Mouse (Mus musculus) CH12.LX (cell line): ENCODE measurements at regions not wholly inside any gene's neighbourhood (a gene's known extent, or its start where the extent isn't known, plus 50 kb on each side); places are given as distances from the start of the nearest gene placed in this dataset.

Source experiments
- DNase-seq: peaks from one replicate; pipeline ENCODE4 v3.0.0-alpha.2; 2013; ENCODE audit errors: extremely low read depth
- H3K27ac ChIP-seq: 2 replicates; pipeline ENCODE4 v1.5.1; 2012; ENCODE audit warnings: low read depth, mild to moderate bottlenecking, control low read depth, moderate library complexity; ENCODE audit not compliant: insufficient read depth
- H3K27me3 ChIP-seq: replicated peaks from 2 replicates; pipeline ENCODE3; 2012; ENCODE audit warnings: inconsistent platforms
- H3K36me3 ChIP-seq, 2 experiments: replicated peaks in 1 of 2; 2 replicates each; pipeline versions ENCODE3 to v1.6.1; 2012; ENCODE audit warnings: inconsistent platforms in 1 of 2, low read length in 1 of 2, mild to moderate bottlenecking in 1 of 2, mixed read lengths in 1 of 2, moderate library complexity in 1 of 2; ENCODE audit not compliant: control insufficient read depth in 1 of 2, insufficient read depth in 1 of 2
- H3K4me1 ChIP-seq, 2 experiments: 2 replicates each; pipeline ENCODE4 v1.6.1; 2012; ENCODE audit warnings: inconsistent platforms in 1 of 2, moderate library complexity in 1 of 2; ENCODE audit not compliant: insufficient read depth in 2 of 2, control insufficient read depth in 1 of 2
- H3K4me2 ChIP-seq: 2 replicates; pipeline ENCODE4 v1.6.1; 2012; ENCODE audit warnings: low read depth, mild to moderate bottlenecking, control low read depth; ENCODE audit not compliant: poor library complexity, insufficient read depth, severe bottlenecking
- H3K4me3 ChIP-seq, 3 experiments: fragments of 150-350 bp in 1 of 3; sonication (generic) in 1 of 3; replicated peaks in 1 of 3; 2 replicates each; pipeline versions ENCODE3 to v1.5.1; 2011 to 2012; ENCODE audit warnings: low read depth in 2 of 3, low read length in 2 of 3, mild to moderate bottlenecking in 2 of 3, moderate library complexity in 2 of 3, control low read depth in 1 of 3, improper control_type of control experiment in 1 of 3, inconsistent platforms in 1 of 3, mixed read lengths in 1 of 3; ENCODE audit not compliant: poor library complexity in 1 of 3
- H3K79me2 ChIP-seq: replicated peaks from 2 replicates; pipeline ENCODE4 v1.6.1; 2012; ENCODE audit warnings: mild to moderate bottlenecking, moderate library complexity; ENCODE audit not compliant: control insufficient read depth, poor library complexity, insufficient read depth, severe bottlenecking; ENCODE audit errors: extremely low read depth
- H3K9ac ChIP-seq: 2 replicates; pipeline ENCODE4 v1.6.1; 2012; ENCODE audit warnings: low read depth, mild to moderate bottlenecking, control low read depth, moderate library complexity; ENCODE audit not compliant: insufficient read depth
- H3K9me3 ChIP-seq: replicated peaks from 2 replicates; pipeline ENCODE3; 2012; ENCODE audit warnings: low read length, inconsistent platforms, mixed read lengths
- CHD1 ChIP-seq: IDR thresholded peaks from 2 replicates; pipeline ENCODE4 v1.6.1; 2012; ENCODE audit warnings: low read depth, low read length, improper control_type of control experiment, inconsistent platforms
- CTCF ChIP-seq, 2 experiments: IDR thresholded peaks in 1 of 2; conservative IDR thresholded peaks in 1 of 2; 2 replicates each; pipeline ENCODE4 v1.5.1; 2011 to 2012; ENCODE audit warnings: low read depth in 2 of 2, low read length in 2 of 2, improper control_type of control experiment in 1 of 2, inconsistent platforms in 1 of 2, mild to moderate bottlenecking in 1 of 2, moderate library complexity in 1 of 2
- E2F4 ChIP-seq: IDR thresholded peaks from 2 replicates; pipeline ENCODE4 v1.6.1; 2011; ENCODE audit warnings: low read depth, low read length, improper control_type of control experiment; ENCODE audit not compliant: insufficient replicate concordance
- ETS1 ChIP-seq: conservative IDR thresholded peaks from 2 replicates; pipeline ENCODE4 v1.6.1; 2012; ENCODE audit warnings: low read depth, mild to moderate bottlenecking, inconsistent platforms, low read length, improper control_type of control experiment, moderate library complexity
- JUND ChIP-seq: conservative IDR thresholded peaks from 2 replicates; pipeline ENCODE4 v1.6.1; 2011; ENCODE audit warnings: low read depth, low read length, improper control_type of control experiment
- KAT2A ChIP-seq: IDR thresholded peaks from 2 replicates; pipeline ENCODE4 v1.6.1; 2012; ENCODE audit warnings: low read length, improper control_type of control experiment, inconsistent platforms; ENCODE audit not compliant: insufficient replicate concordance
- MAFK ChIP-seq: IDR thresholded peaks from 2 replicates; pipeline ENCODE4 v1.6.1; 2011; ENCODE audit warnings: low read length, improper control_type of control experiment; ENCODE audit not compliant: insufficient replicate concordance
- MEF2A ChIP-seq: IDR thresholded peaks from 2 replicates; pipeline ENCODE4 v1.6.1; 2014; ENCODE audit warnings: low read depth, mild to moderate bottlenecking, inconsistent platforms, low read length, improper control_type of control experiment, borderline replicate concordance
- MXI1 ChIP-seq: IDR thresholded peaks from 2 replicates; pipeline ENCODE4 v1.6.1; 2011; ENCODE audit warnings: mild to moderate bottlenecking, low read depth, low read length, improper control_type of control experiment
- POLR2AphosphoS2 ChIP-seq: IDR thresholded peaks from 2 replicates; pipeline ENCODE4 v1.6.1; 2011; ENCODE audit warnings: low read depth, low read length, improper control_type of control experiment
- SIN3A ChIP-seq: IDR thresholded peaks from 2 replicates; pipeline ENCODE4 v1.6.1; 2012; ENCODE audit warnings: low read length, improper control_type of control experiment, inconsistent platforms
- TCF12 ChIP-seq: IDR thresholded peaks from 2 replicates; pipeline ENCODE4 v1.6.1; 2014; ENCODE audit warnings: low read depth, mild to moderate bottlenecking, inconsistent platforms, low read length, improper control_type of control experiment
- UBTF ChIP-seq: IDR thresholded peaks from 2 replicates; pipeline ENCODE4 v1.6.1; 2012; ENCODE audit warnings: low read depth, mild to moderate bottlenecking, inconsistent platforms, low read length, improper control_type of control experiment, moderate library complexity
- USF1 ChIP-seq: IDR thresholded peaks from 2 replicates; pipeline ENCODE4 v1.6.1; 2014; ENCODE audit warnings: low read depth, mild to moderate bottlenecking, inconsistent platforms, low read length, improper control_type of control experiment
- ZKSCAN1 ChIP-seq: IDR thresholded peaks from 2 replicates; pipeline ENCODE4 v1.6.1; 2012; ENCODE audit warnings: low read depth, inconsistent platforms, low read length, improper control_type of control experiment, borderline replicate concordance
- ZNF384 ChIP-seq: IDR thresholded peaks from 2 replicates; pipeline ENCODE4 v1.6.1; 2012; ENCODE audit warnings: low read depth, low read length, improper control_type of control experiment, inconsistent platforms
- dilution Hi-C: fragments of 300-500 bp; cut with MboI; formaldehyde crosslinking; loops from 2 replicates; pipeline ENCODE4 v1.14.3; 2020; ENCODE audit warnings: low sequenced_read_pairs; ENCODE audit not compliant: extremely low pct_unique_long_range_greater_than_20kb, extremely low pct_ligation_motif_present
- in situ Hi-C: fragments of 300-500 bp; cut with MboI; formaldehyde crosslinking; loops from 3 replicates; pipeline ENCODE4 v1.14.3; 2019; ENCODE audit warnings: low sequenced_read_pairs, low pct_ligation_motif_present, low pct_unique_long_range_greater_than_20kb, mixed read lengths

DNA sequence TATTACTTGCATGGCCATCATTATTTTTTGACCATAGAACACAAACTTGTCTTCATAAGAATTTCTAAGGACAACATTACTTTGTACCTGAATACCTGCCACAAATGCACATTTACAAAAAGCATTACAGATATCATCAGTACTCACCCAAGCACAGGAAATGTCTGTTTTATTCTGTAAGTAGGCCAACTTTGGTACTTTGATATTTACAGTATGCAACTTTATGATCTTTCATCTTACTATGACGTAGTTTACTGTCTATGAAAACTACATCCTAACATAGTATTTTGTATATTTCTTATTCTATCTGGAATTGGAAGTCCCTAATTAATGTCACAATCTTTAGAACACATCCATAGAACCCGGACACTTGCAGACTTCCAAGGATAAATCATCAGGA is 282.2 kb upstream of the Egfl6 start:
- H3K36me3 ChIP-seq: no peaks in the 10 kb centered on the region
- H3K4me1 ChIP-seq: no peaks in the 10 kb centered on the region
- in situ Hi-C loops: no loop called here
- H3K27me3 ChIP-seq: no peaks in the 10 kb centered on the region
- no peak for DNase-seq
- H3K4me3 ChIP-seq: no peak overlapping the region
- no peak overlapping the region for H3K4me2 ChIP-seq
- TF ChIP-seq E2F4 (no peak), TCF12 (no peak), ZKSCAN1 (no peak), MAFK (no peak), ZNF384 (no peak), MXI1 (no peak), SIN3A (no peak), JUND (no peak), CHD1 (no peak), USF1 (no peak), MEF2A (no peak), KAT2A (no peak), ETS1 (no peak), CTCF (conservative IDR thresholded peaks at IDR 0.05 in 1 of 2, IDR thresholded peaks at IDR 0.05 in 1 of 2; ENCODE audit: low read depth in 2 of 2, low read length in 2 of 2) (no peak), POLR2AphosphoS2 (no peak), UBTF (no peak)
- H3K79me2 ChIP-seq: no peaks in the 10 kb centered on the region
- dilution Hi-C loops: no loop called here
- no peak overlapping the region for H3K27ac ChIP-seq
- no peaks in the 10 kb centered on the region for H3K9me3 ChIP-seq
- H3K9ac ChIP-seq: no peak overlapping the region
